Mouse (Mus musculus) lung, embryonic 14.5 days (tissue): ENCODE results near the gene Kif3a. TPM values are rescaled to one million over a fixed set of nuclear protein-coding genes. Genes with fewer than 3 reads are reported as not detected.

Experiments used
- ATAC-seq: fragments of 200-750 bp; cut with Nextera tagmentation; 2 replicates; pipeline ENCODE4 v1.8.0; 2017; ENCODE audit warnings: mild to moderate bottlenecking, moderate TSS enrichment, moderate library complexity; ENCODE audit not compliant: insufficient read depth
- DNase-seq: peaks from one replicate; pipeline ENCODE4 v3.0.0-alpha.2; 2015
- H3K27ac ChIP-seq: fragments of 300-500 bp; sonication (generic); 2 replicates; pipeline ENCODE4 v1.5.1; 2014; ENCODE audit warnings: low read depth, mild to moderate bottlenecking, moderate library complexity
- H3K27me3 ChIP-seq: fragments of 300-500 bp; sonication (generic); 2 replicates; pipeline ENCODE4 v1.6.1; 2014; ENCODE audit warnings: low read length, control low read depth; ENCODE audit not compliant: insufficient read depth
- H3K36me3 ChIP-seq: fragments of 300-500 bp; sonication (generic); 2 replicates; pipeline ENCODE4 v1.6.1; 2014; ENCODE audit warnings: control low read depth; ENCODE audit not compliant: insufficient read depth
- H3K4me1 ChIP-seq: fragments of 300-500 bp; sonication (generic); 2 replicates; pipeline ENCODE4 v1.6.1; 2014; ENCODE audit warnings: antibody characterized with exemption, control low read depth; ENCODE audit not compliant: insufficient read depth
- H3K4me2 ChIP-seq: fragments of 300-500 bp; sonication (generic); 2 replicates; pipeline ENCODE4 v1.6.1; 2014; ENCODE audit warnings: mild to moderate bottlenecking
- H3K4me3 ChIP-seq: fragments of 300-500 bp; sonication (generic); 2 replicates; pipeline ENCODE4 v1.5.1; 2014; ENCODE audit warnings: low read depth, low read length
- H3K9ac ChIP-seq: fragments of 300-500 bp; sonication (generic); 2 replicates; pipeline ENCODE4 v1.6.1; 2014
- H3K9me3 ChIP-seq: fragments of 300-500 bp; sonication (generic); 2 replicates; pipeline ENCODE4 v1.6.1; 2016; ENCODE audit warnings: low read depth, low read length, control low read depth
- CTCF ChIP-seq: IDR thresholded peaks from 2 replicates; pipeline ENCODE4 v1.5.1; 2016; ENCODE audit warnings: antibody characterized with exemption, low read depth
- WGBS: fragments of 180-500 bp; shearing (Covaris S2); extraction: QIAGEN DNeasy Blood & Tissue Kit; methylation state at CpG from one replicate; pipeline ENCODE4 v1.1.7; 2014; 5-methylcytosine and 5-hydroxymethylcytosine counted together
- polyA plus RNA-seq: library from polyadenylated mRNA; unstranded; fragments of >200 nt; fragmentation: Nextera tagmentation; extraction: Ambion mirVana; gene quantifications from 2 replicates; pipeline ENCODE4 v1.2.1, GENCODE M21; 2014

Gene Kif3a
- polyA plus RNA-seq, 1 experiment from 2014 or later, result 67.9 TPM

- WGBS, result 72% methylated on average over 2 of the region's 2 CpGs
These were observed 5.2 kb upstream of the Kif3a start for GRCm38 (mm10) chr11:53561986-53562385.

GRCm38 (mm10) chr11:53566646-53567045 is 533 bp upstream of the Kif3a start:
- Histone ChIP-seq H3K4me2 (peak overlapping the region; percentile 83), H3K36me3 (no peaks in the 10 kb centered on the region), H3K9me3 (no peaks in the 10 kb centered on the region), H3K4me1 (peaks cover 4% of the 10 kb centered on the region; the same call in 1 of the 2 replicates), H3K4me3 (peak overlapping the region; percentile 91), H3K9ac (peak overlapping the region; percentile 71; the same call in 1 of the 2 replicates), H3K27me3 (no peaks in the 10 kb centered on the region), H3K27ac (no peak overlapping the region)
- WGBS, result 76% methylated on average over 4 of the region's 4 CpGs
- DNase-seq (no peak), ATAC-seq (peak; percentile 7; the same call in 1 of the 2 replicates)
- TF ChIP-seq CTCF, result no peak

More at GRCm38 (mm10) chr11:53561986-53562385, 5.2 kb upstream of the Kif3a start:
- Histone ChIP-seq H3K9me3 (no peaks in the 10 kb centered on the region), H3K9ac (no peak overlapping the region), H3K4me1 (no peaks in the 10 kb centered on the region; the same call in 1 of the 2 replicates), H3K4me2 (no peak overlapping the region), H3K27me3 (no peaks in the 10 kb centered on the region), H3K4me3 (no peak overlapping the region), H3K27ac (no peak overlapping the region), H3K36me3 (no peaks in the 10 kb centered on the region)
- no peak for ATAC-seq
- no peak for TF ChIP-seq CTCF
- no peak for DNase-seq

GRCm38 (mm10) chr11:53580562-53580961 is 13.4 kb downstream of the Kif3a start:
- Histone ChIP-seq H3K36me3 (peaks cover 51% of the 10 kb centered on the region), H3K9ac (no peak overlapping the region), H3K4me3 (no peak overlapping the region), H3K9me3 (no peaks in the 10 kb centered on the region), H3K27me3 (no peaks in the 10 kb centered on the region), H3K4me2 (no peak overlapping the region), H3K4me1 (no peaks in the 10 kb centered on the region), H3K27ac (no peak overlapping the region)
- no peak for TF ChIP-seq CTCF
- DNase-seq (no peak), ATAC-seq (no peak)
- whole genome bisulfite sequencing, result over 99% methylated on average over 3 of the region's 3 CpGs

- TF ChIP-seq CTCF, result peak; percentile 20; the same call in 1 of the 2 replicates
- no peak overlapping the region for H3K9ac ChIP-seq
- no peaks in the 10 kb centered on the region for H3K27me3 ChIP-seq
- H3K36me3 ChIP-seq, result peaks cover 64% of the 10 kb centered on the region
- no peak overlapping the region for H3K4me2 ChIP-seq
- no peak overlapping the region for H3K4me3 ChIP-seq
- H3K27ac ChIP-seq, result no peak overlapping the region
- DNase-seq (peak; percentile 26), ATAC-seq (no peak)
- H3K4me1 ChIP-seq, result no peaks in the 10 kb centered on the region
- WGBS, result 64% methylated on average over 10 of the region's 10 CpGs
- no peaks in the 10 kb centered on the region for H3K9me3 ChIP-seq
These were observed 16.0 kb downstream of the Kif3a start for GRCm38 (mm10) chr11:53583151-53583550.

GRCm38 (mm10) chr11:53584849-53585248 is 17.7 kb downstream of the Kif3a start:
- Histone ChIP-seq H3K9ac (no peak overlapping the region), H3K36me3 (peaks cover 63% of the 10 kb centered on the region), H3K9me3 (no peaks in the 10 kb centered on the region), H3K4me1 (no peaks in the 10 kb centered on the region), H3K27me3 (no peaks in the 10 kb centered on the region), H3K27ac (no peak overlapping the region), H3K4me3 (no peak overlapping the region), H3K4me2 (no peak overlapping the region)
- peak; percentile 76 for DNase-seq
- TF ChIP-seq CTCF, result peak; percentile 74
- no peak for ATAC-seq
- 61% methylated on average over 3 of the region's 3 CpGs for WGBS

GRCm38 (mm10) chr11:53585510-53585909 is 18.3 kb downstream of the Kif3a start:
- no peak overlapping the region for H3K4me3 ChIP-seq
- H3K27me3 ChIP-seq, result no peaks in the 10 kb centered on the region
- H3K9ac ChIP-seq, result no peak overlapping the region
- ATAC-seq, result no peak
- H3K9me3 ChIP-seq, result no peaks in the 10 kb centered on the region
- WGBS, result 93% methylated on average over 6 of the region's 6 CpGs
- peaks cover 60% of the 10 kb centered on the region for H3K36me3 ChIP-seq
- no peak overlapping the region for H3K4me2 ChIP-seq
- no peak overlapping the region for H3K27ac ChIP-seq
- H3K4me1 ChIP-seq, result no peaks in the 10 kb centered on the region
- no peak for TF ChIP-seq CTCF
- no peak for DNase-seq

GRCm38 (mm10) chr11:53588279-53588678 is 21.1 kb downstream of the Kif3a start:
- DNase-seq (no peak), ATAC-seq (no peak)
- H3K27ac ChIP-seq, result no peak overlapping the region
- WGBS, result 77% methylated on average over 8 of the region's 8 CpGs
- no peak overlapping the region for H3K4me3 ChIP-seq
- peaks cover 50% of the 10 kb centered on the region for H3K36me3 ChIP-seq
- TF ChIP-seq CTCF, result no peak
- no peaks in the 10 kb centered on the region for H3K9me3 ChIP-seq
- no peak overlapping the region for H3K4me2 ChIP-seq
- H3K27me3 ChIP-seq, result no peaks in the 10 kb centered on the region
- no peaks in the 10 kb centered on the region for H3K4me1 ChIP-seq
- no peak overlapping the region for H3K9ac ChIP-seq
